Mouse (Mus musculus) CD8-positive naive resting alpha-beta T cell, adult 2 months (primary cell): ENCODE results near the gene Spag16.

Source experiments
- DNase-seq, 2 experiments: peaks; one replicate each; pipeline ENCODE4 v3.0.0; 2022; ENCODE audit warnings: low read depth in 2 of 2, low spot score in 2 of 2

Spag16 gene

GRCm38 (mm10) chr1:70442209-70443080 is 615.7 kb downstream of the Spag16 start:
- no peak for DNase-seq

GRCm38 (mm10) chr1:70479864-70480263 is 653.1 kb downstream of the Spag16 start:
- no peak for DNase-seq

GRCm38 (mm10) chr1:70518918-70519317 is 692.1 kb downstream of the Spag16 start:
- DNase-seq = no peak

GRCm38 (mm10) chr1:70527134-70527533 is 700.4 kb downstream of the Spag16 start:
- DNase-seq = no peak

GRCm38 (mm10) chr1:70529771-70530170 is 703.0 kb downstream of the Spag16 start:
- no peak for DNase-seq

- DNase-seq = no peak
Measured at GRCm38 (mm10) chr1:70551839-70552238, 725.1 kb downstream of the Spag16 start.

GRCm38 (mm10) chr1:70621805-70622204 is 795.0 kb downstream of the Spag16 start:
- no peak for DNase-seq

- no peak for DNase-seq
Measured at GRCm38 (mm10) chr1:70624803-70625460, 798.2 kb downstream of the Spag16 start.

- no peak for DNase-seq
Measured at GRCm38 (mm10) chr1:70652719-70653118, 825.9 kb downstream of the Spag16 start.

- no peak for DNase-seq
Measured at GRCm38 (mm10) chr1:70692529-70692928, 865.8 kb downstream of the Spag16 start.

GRCm38 (mm10) chr1:70700270-70700669 is 873.5 kb downstream of the Spag16 start:
- DNase-seq = no peak

GRCm38 (mm10) chr1:70703934-70704333 is 877.2 kb downstream of the Spag16 start:
- DNase-seq = no peak

GRCm38 (mm10) chr1:70705821-70706220 is 879.1 kb downstream of the Spag16 start:
- no peak for DNase-seq

- DNase-seq = no peak
Measured at GRCm38 (mm10) chr1:70725045-70725444, 898.3 kb downstream of the Spag16 start.

- no peak for DNase-seq
Measured at GRCm38 (mm10) chr1:70725655-70726066, 898.9 kb downstream of the Spag16 start, which contains the start of gene Vwc2l. Vwc2l (plus strand) TSS chr1:70725715.
